Comparison of ENCODE assay signal across 14 mouse cellular contexts in the genomic region with DNA sequence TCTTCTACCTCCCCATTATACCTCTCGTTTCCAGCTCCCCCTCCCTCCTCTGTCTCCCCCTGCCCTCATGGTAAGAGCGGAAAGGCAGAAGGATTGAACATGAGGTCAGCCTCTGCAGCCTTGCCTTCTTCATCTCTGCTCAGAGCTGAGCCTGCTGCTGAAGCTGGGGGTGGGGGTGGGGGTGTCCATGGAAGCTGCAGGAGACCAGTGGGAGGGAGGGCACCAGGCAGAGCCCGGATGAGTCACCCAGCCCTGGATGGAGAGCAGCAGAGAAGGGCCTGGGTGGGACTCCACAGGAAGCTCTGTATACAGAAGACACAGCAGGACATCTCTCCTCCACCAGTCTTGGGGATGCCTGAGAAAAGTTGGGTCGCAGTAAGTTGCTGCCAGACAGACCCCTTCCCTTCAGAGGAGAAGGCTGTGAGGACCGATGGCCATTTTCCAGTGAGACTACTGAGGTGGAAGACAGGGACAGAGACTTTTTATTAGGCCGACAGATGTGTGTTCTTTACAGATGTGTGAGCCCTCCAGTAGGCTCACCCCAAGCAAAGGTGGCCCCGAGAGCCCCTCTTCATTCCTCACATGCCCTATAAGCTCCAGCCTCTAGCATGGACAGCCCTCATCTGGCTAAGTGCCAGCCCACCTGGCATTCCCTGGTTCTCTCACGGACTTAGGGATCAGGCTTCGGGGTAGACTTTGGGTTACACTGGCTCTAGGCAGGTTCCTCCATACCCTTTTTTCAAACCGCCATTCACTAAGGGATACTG. TPM values are rescaled to one million over a fixed set of nuclear protein-coding genes. Genes with fewer than 3 reads are reported as not detected.
DNase-seq lines count a peak whose midpoint lies in the region; ATAC-seq and TF ChIP-seq lines count a peak whose summit lies in the region.
"Had no signal": no experiment of that assay in that cellular context is flagged by ENCODE, and none has a peak within 500 bp of the region (broad histone marks: within the 10 kb centered on the region; RNA-seq: fewer than 3 reads in every experiment).

No protein-coding gene starts in this region.

- H3K27me3 ChIP-seq in embryonic facial prominence, embryonic 11.5 days (ENCODE audit: control insufficient read depth, insufficient read depth, low read length): no peaks in the 10 kb centered on the region
- H3K27me3 ChIP-seq in embryonic facial prominence, embryonic 10.5 days (replicated peaks; ENCODE audit: low read depth, poor library complexity, severe bottlenecking): 0 out of 2 replicates have a peak, but pooled peaks cover 2% of the 10 kb centered on the region
- H3K27me3 ChIP-seq in lung, postnatal 0 days (replicated peaks; ENCODE audit: insufficient read depth, low read length): no peaks in the 10 kb centered on the region
- no peaks in the 10 kb centered on the region for H3K27me3 ChIP-seq in stomach, embryonic 14.5 days (ENCODE audit: control insufficient read depth, insufficient read depth, low read length)

- H3K27ac ChIP-seq in embryonic facial prominence, embryonic 11.5 days (replicated peaks; ENCODE audit: low read depth, low read length): no peak overlapping the region
- H3K27ac ChIP-seq in embryonic facial prominence, embryonic 10.5 days (replicated peaks): no peak overlapping the region
- no peak overlapping the region for H3K27ac ChIP-seq in lung, postnatal 0 days (ENCODE audit: low read length)
- H3K27ac ChIP-seq in stomach, embryonic 14.5 days (ENCODE audit: low read length): no peak overlapping the region

- 0 out of 2 replicates have a peak, but pooled peaks have one; percentile 14 for ATAC-seq in embryonic facial prominence, embryonic 11.5 days (replicated peaks; ENCODE audit: insufficient number of reproducible peaks, low FRiP score, low TSS enrichment, low read depth)
- ATAC-seq in lung, postnatal 0 days: peak; percentile 75
- peak; percentile 28; the same call in 1 of the 2 replicates for ATAC-seq in stomach, embryonic 14.5 days (ENCODE audit: insufficient number of reproducible peaks, insufficient read depth, low FRiP score, low read depth)
- no peak for ATAC-seq in monocyte, adult 5-6 weeks (replicated peaks; ENCODE audit: insufficient number of reproducible peaks, low FRiP score, low TSS enrichment, poor library complexity, severe bottlenecking)
- ATAC-seq: CD4-positive, CD25-positive, alpha-beta regulatory T cell, adult 4 months had no signal

- H3K4me1 ChIP-seq in embryonic facial prominence, embryonic 11.5 days (ENCODE audit: control insufficient read depth, insufficient read depth, low read length): no peaks in the 10 kb centered on the region
- H3K4me1 ChIP-seq in embryonic facial prominence, embryonic 10.5 days: peaks cover 24% of the 10 kb centered on the region
- no peaks in the 10 kb centered on the region for H3K4me1 ChIP-seq in lung, postnatal 0 days (ENCODE audit: insufficient read depth, low read depth, low read length)
- H3K4me1 ChIP-seq in stomach, embryonic 14.5 days (ENCODE audit: control insufficient read depth, insufficient read depth, low read length): peaks cover 10% of the 10 kb centered on the region; the same call in 1 of the 2 replicates

- no peaks in the 10 kb centered on the region for H3K9me3 ChIP-seq in embryonic facial prominence, embryonic 11.5 days (replicated peaks; ENCODE audit: control insufficient read depth, low read length)
- no peaks in the 10 kb centered on the region for H3K9me3 ChIP-seq in embryonic facial prominence, embryonic 10.5 days
- no peaks in the 10 kb centered on the region for H3K9me3 ChIP-seq in lung, postnatal 0 days (ENCODE audit: low read length)
- no peaks in the 10 kb centered on the region for H3K9me3 ChIP-seq in stomach, embryonic 14.5 days (ENCODE audit: control insufficient read depth, low read depth, low read length)

- WGBS in embryonic facial prominence, embryonic 11.5 days: 65% methylated on average over 10 of the region's 10 CpGs
- 80% methylated on average over 10 of the region's 10 CpGs for WGBS in embryonic facial prominence, embryonic 10.5 days
- 60% methylated on average over 10 of the region's 10 CpGs for WGBS in lung, postnatal 0 days
- WGBS in stomach, embryonic 14.5 days: 61% methylated on average over 10 of the region's 10 CpGs

- no peak overlapping the region for H3K4me2 ChIP-seq in embryonic facial prominence, embryonic 11.5 days (ENCODE audit: low read depth, low read length)
- no peak overlapping the region for H3K4me2 ChIP-seq in lung, postnatal 0 days (replicated peaks; ENCODE audit: low read depth, low read length)
- H3K4me2 ChIP-seq in stomach, embryonic 14.5 days (replicated peaks; ENCODE audit: low read depth, low read length): no peak overlapping the region
- H3K4me2 ChIP-seq: lung, embryonic 14.5 days had no signal

- H3K9ac ChIP-seq in embryonic facial prominence, embryonic 11.5 days (replicated peaks; ENCODE audit: low read length): no peak overlapping the region
- no peak overlapping the region for H3K9ac ChIP-seq in lung, postnatal 0 days (replicated peaks; ENCODE audit: low read depth)
- H3K9ac ChIP-seq in stomach, embryonic 14.5 days (replicated peaks; ENCODE audit: low read depth, low read length): no peak overlapping the region
- H3K9ac ChIP-seq: lung, embryonic 14.5 days had no signal

- H3K4me3 ChIP-seq in embryonic facial prominence, embryonic 11.5 days (ENCODE audit: low read depth, low read length): no peak overlapping the region
- no peak overlapping the region for H3K4me3 ChIP-seq in embryonic facial prominence, embryonic 10.5 days
- no peak overlapping the region for H3K4me3 ChIP-seq in lung, postnatal 0 days (ENCODE audit: low read depth, low read length)
- H3K4me3 ChIP-seq in stomach, embryonic 14.5 days (ENCODE audit: low read depth, low read length): no peak overlapping the region

- no peak for DNase-seq in embryonic facial prominence, embryonic 11.5 days (ENCODE audit: low spot score)
- no peak for DNase-seq in embryonic facial prominence, embryonic 10.5 days (ENCODE audit: low spot score)
- no peak for DNase-seq in lung, postnatal 0 days (ENCODE audit: low spot score)
- DNase-seq in lung, postnatal 14 days: no peak
- peak; percentile 60 for DNase-seq in adrenal gland, adult 8-10 months
- DNase-seq in spleen, postnatal 14 days (ENCODE audit: low spot score in 2 of 2): no peak
- DNase-seq: heart, adult 18-20 months; heart, postnatal 4 days; kidney, adult 9 months; lung, embryonic 14.5 days; thymus, adult 2 months had no signal

- no peak for TF ChIP-seq CTCF in lung, postnatal 0 days (IDR thresholded peaks at IDR 0.05)

- no peak for TF ChIP-seq EP300 in lung, postnatal 0 days (IDR thresholded peaks at IDR 0.05)

- H3K36me3 ChIP-seq in embryonic facial prominence, embryonic 11.5 days (replicated peaks; ENCODE audit: control insufficient read depth, insufficient read depth, low read depth, low read length): no peaks in the 10 kb centered on the region
- no peaks in the 10 kb centered on the region for H3K36me3 ChIP-seq in embryonic facial prominence, embryonic 10.5 days (replicated peaks)
- no peaks in the 10 kb centered on the region for H3K36me3 ChIP-seq in lung, postnatal 0 days (ENCODE audit: insufficient read depth, low read length)
- H3K36me3 ChIP-seq in stomach, embryonic 14.5 days (ENCODE audit: control insufficient read depth, insufficient read depth, low read length): peaks cover 9% of the 10 kb centered on the region

RNA-seq across cellular contexts. Expression of gene Stard10, which starts 13.4 kb away (rescaled TPM):
- 13.5 and 15.6 TPM in 2 replicates for polyA plus RNA-seq in embryonic facial prominence, embryonic 11.5 days (2014; fragmentation: Nextera tagmentation; extraction: Ambion mirVana)
- polyA plus RNA-seq in embryonic facial prominence, embryonic 10.5 days (2016; fragmentation: Nextera tagmentation; extraction: Ambion mirVana): 12.3 and 15.4 TPM in 2 replicates
- polyA plus RNA-seq in lung, postnatal 0 days (2015; fragmentation: Nextera tagmentation; extraction: Ambion mirVana): 40.3 and 46.3 TPM in 2 replicates
- 100 to 1,000 TPM in 2 of 4 experiments, 10 to 100 TPM in 2; 39.3 to 195 (median 109) TPM for total RNA-seq in adrenal gland, adult 8-10 months (2022)
- polyA plus RNA-seq in stomach, embryonic 14.5 days (2014; fragmentation: Nextera tagmentation; extraction: Ambion mirVana): 123 and 128 TPM in 2 replicates
- 2.3 to 14.3 TPM (median 12.1 TPM) in 3 replicates for total RNA-seq in monocyte, adult 5-6 weeks (2017)

RNA-seq across cellular contexts. Expression of gene Arap1, which starts 17.6 kb away (rescaled TPM):
- polyA plus RNA-seq in embryonic facial prominence, embryonic 11.5 days (2014; fragmentation: Nextera tagmentation; extraction: Ambion mirVana): 13.5 and 14.1 TPM in 2 replicates
- polyA plus RNA-seq in embryonic facial prominence, embryonic 10.5 days (2016; fragmentation: Nextera tagmentation; extraction: Ambion mirVana): 15.4 and 17.4 TPM in 2 replicates
- 105 and 110 TPM in 2 replicates for polyA plus RNA-seq in lung, postnatal 0 days (2015; fragmentation: Nextera tagmentation; extraction: Ambion mirVana)
- total RNA-seq in adrenal gland, adult 8-10 months (2022): 10 to 100 TPM; 34.8 to 67.7 (median 49.6) TPM
- 119 and 131 TPM in 2 replicates for polyA plus RNA-seq in stomach, embryonic 14.5 days (2014; fragmentation: Nextera tagmentation; extraction: Ambion mirVana)
- total RNA-seq in monocyte, adult 5-6 weeks (2017): 247 to 347 TPM (median 330 TPM) in 3 replicates

RNA-seq across cellular contexts. Expression of gene Atg16l2, which starts 28.2 kb away (rescaled TPM):
- polyA plus RNA-seq in embryonic facial prominence, embryonic 11.5 days (2014; fragmentation: Nextera tagmentation; extraction: Ambion mirVana): 7.2 and 7.3 TPM in 2 replicates
- polyA plus RNA-seq in embryonic facial prominence, embryonic 10.5 days (2016; fragmentation: Nextera tagmentation; extraction: Ambion mirVana): 13.1 and 15.1 TPM in 2 replicates
- polyA plus RNA-seq in lung, postnatal 0 days (2015; fragmentation: Nextera tagmentation; extraction: Ambion mirVana): 12.9 and 17.1 TPM in 2 replicates
- 10 to 100 TPM; 20.8 to 49.8 (median 33.4) TPM for total RNA-seq in adrenal gland, adult 8-10 months (2022)
- 12.0 and 16.2 TPM in 2 replicates for polyA plus RNA-seq in stomach, embryonic 14.5 days (2014; fragmentation: Nextera tagmentation; extraction: Ambion mirVana)
- total RNA-seq in monocyte, adult 5-6 weeks (2017): 21.8 to 36.0 TPM (median 26.3 TPM) in 3 replicates
